ENCODE assay signal across 24 mouse cellular contexts in genomic region chr1:186780826-186781225, GRCm38 (mm10). TPM values are rescaled to one million over a fixed set of nuclear protein-coding genes. Genes with fewer than 3 reads are reported as not detected.
DNase-seq lines count a peak whose midpoint lies in the region; ATAC-seq lines count a peak whose summit lies in the region.
"Had no signal": no experiment of that assay in that cellular context is flagged by ENCODE, and none has a peak within 500 bp of the region (broad histone marks: within the 10 kb centered on the region; RNA-seq: fewer than 3 reads in every experiment).

No protein-coding gene starts in this region.

- H3K4me2 ChIP-seq in heart, embryonic 14.5 days (ENCODE audit: low read length), result 0 out of 2 replicates have a peak overlapping the region, but pooled peaks have one; percentile 21
- H3K4me2 ChIP-seq in heart, embryonic 12.5 days, result no peak overlapping the region
- peak overlapping the region; percentile 22; the same call in 1 of the 2 replicates for H3K4me2 ChIP-seq in lung, embryonic 15.5 days
- H3K4me2 ChIP-seq: forebrain, embryonic 12.5 days had no signal

- no peaks in the 10 kb centered on the region for H3K27me3 ChIP-seq in heart, embryonic 14.5 days (ENCODE audit: control insufficient read depth, insufficient read depth, low read length)
- no peaks in the 10 kb centered on the region for H3K27me3 ChIP-seq in heart, embryonic 12.5 days (replicated peaks)
- no peaks in the 10 kb centered on the region for H3K27me3 ChIP-seq in lung, embryonic 15.5 days
- H3K27me3 ChIP-seq: forebrain, embryonic 12.5 days had no signal

- H3K36me3 ChIP-seq in heart, embryonic 14.5 days (ENCODE audit: control insufficient read depth, insufficient read depth, low read length), result no peaks in the 10 kb centered on the region
- no peaks in the 10 kb centered on the region for H3K36me3 ChIP-seq in heart, embryonic 12.5 days
- H3K36me3 ChIP-seq in lung, embryonic 15.5 days, result no peaks in the 10 kb centered on the region
- H3K36me3 ChIP-seq: embryonic facial prominence, embryonic 10.5 days; embryonic facial prominence, embryonic 15.5 days; forebrain, embryonic 12.5 days; hindbrain, embryonic 10.5 days had no signal

- no peak overlapping the region for H3K4me3 ChIP-seq in heart, embryonic 14.5 days (ENCODE audit: control insufficient read depth in 1 of 2, insufficient read depth in 1 of 2, low read depth in 1 of 2, low read length in 2 of 2)
- no peak overlapping the region for H3K4me3 ChIP-seq in heart, embryonic 12.5 days
- H3K4me3 ChIP-seq in lung, embryonic 15.5 days, result no peak overlapping the region
- H3K4me3 ChIP-seq: embryonic facial prominence, embryonic 10.5 days; embryonic facial prominence, embryonic 15.5 days; forebrain, embryonic 12.5 days; hindbrain, embryonic 10.5 days had no signal

- peak; percentile 20 to 54 for DNase-seq in lung, adult 18-20 months
- DNase-seq in lung, postnatal 25 days (ENCODE audit: low spot score), result peak; percentile 65
- no peak for DNase-seq in embryo, embryonic 10.5 days (ENCODE audit: low spot score)
- DNase-seq in frontal cortex, postnatal 14 days (ENCODE audit: low spot score in 2 of 2), result no peak
- DNase-seq: adrenal gland, postnatal 10 days; cerebellum, adult 11-12 months; cerebellum, postnatal 10 days; forebrain, postnatal 0 days; gastrocnemius, postnatal 14 days; kidney, adult 18-20 months; liver; midbrain, embryonic 14.5 days; retina, postnatal 1 day; right cerebral cortex, postnatal 14 days had no signal

- H3K27ac ChIP-seq in heart, embryonic 14.5 days (replicated peaks in 1 of 2; ENCODE audit: control insufficient read depth in 1 of 2, insufficient read depth in 1 of 2, low read depth in 2 of 2, low read length in 2 of 2), result no peak overlapping the region
- no peak overlapping the region for H3K27ac ChIP-seq in heart, embryonic 12.5 days (ENCODE audit: poor library complexity, severe bottlenecking)
- no peak overlapping the region for H3K27ac ChIP-seq in lung, embryonic 15.5 days
- H3K27ac ChIP-seq: embryonic facial prominence, embryonic 10.5 days; forebrain, embryonic 12.5 days; hindbrain, embryonic 10.5 days; liver, embryonic 14.5 days had no signal

- no peak overlapping the region for H3K9ac ChIP-seq in heart, embryonic 14.5 days (ENCODE audit: low read length)
- H3K9ac ChIP-seq in heart, embryonic 12.5 days, result no peak overlapping the region
- H3K9ac ChIP-seq in lung, embryonic 15.5 days, result no peak overlapping the region
- H3K9ac ChIP-seq: embryonic facial prominence, embryonic 15.5 days; forebrain, embryonic 12.5 days; forebrain, postnatal 0 days; liver, embryonic 14.5 days had no signal

- no peak for ATAC-seq in heart, embryonic 14.5 days (ENCODE audit: insufficient number of reproducible peaks, insufficient read depth, low FRiP score, low read depth)
- no peak for ATAC-seq in heart, embryonic 12.5 days (ENCODE audit: insufficient number of reproducible peaks, low FRiP score)
- ATAC-seq in lung, embryonic 15.5 days (ENCODE audit: borderline replicate concordance, extremely low read depth, low FRiP score, low TSS enrichment), result no peak; the same call in 1 of the 2 replicates
- ATAC-seq: forebrain, postnatal 0 days; hindbrain, embryonic 16.5 days; Patski had no signal

- no peaks in the 10 kb centered on the region for H3K4me1 ChIP-seq in heart, embryonic 14.5 days (ENCODE audit: control insufficient read depth in 2 of 2, insufficient read depth in 2 of 2, low read length in 2 of 2)
- H3K4me1 ChIP-seq in heart, embryonic 12.5 days (replicated peaks), result no peaks in the 10 kb centered on the region
- H3K4me1 ChIP-seq in lung, embryonic 15.5 days, result no peaks in the 10 kb centered on the region
- H3K4me1 ChIP-seq: embryonic facial prominence, embryonic 10.5 days; forebrain, embryonic 12.5 days; hindbrain, embryonic 10.5 days had no signal

- H3K9me3 ChIP-seq in heart, embryonic 14.5 days (ENCODE audit: control insufficient read depth, low read length), result no peaks in the 10 kb centered on the region
- H3K9me3 ChIP-seq in heart, embryonic 12.5 days (replicated peaks), result no peaks in the 10 kb centered on the region
- H3K9me3 ChIP-seq in lung, embryonic 15.5 days, result no peaks in the 10 kb centered on the region
- H3K9me3 ChIP-seq: embryonic facial prominence, embryonic 10.5 days; embryonic facial prominence, embryonic 15.5 days; forebrain, embryonic 12.5 days; hindbrain, embryonic 10.5 days had no signal

- WGBS in heart, embryonic 14.5 days, result 65% methylated on average over 2 of the region's 2 CpGs
- 67% methylated on average over 2 of the region's 2 CpGs for WGBS in heart, embryonic 12.5 days
- WGBS in lung, embryonic 15.5 days, result 71% methylated on average over 2 of the region's 2 CpGs

RNA-seq across cellular contexts. Expression of gene Rrp15, which starts 31.7 kb away (rescaled TPM):
- 29.8 and 32.6 TPM in 2 replicates for polyA plus RNA-seq in heart, embryonic 14.5 days (2014; fragmentation: Nextera tagmentation; extraction: Ambion mirVana)
- polyA plus RNA-seq in heart, embryonic 12.5 days (2016; fragmentation: Nextera tagmentation; extraction: Ambion mirVana), result 41.1 and 44.4 TPM in 2 replicates
- 62.3 and 63.5 TPM in 2 replicates for polyA plus RNA-seq in lung, embryonic 15.5 days (2015; fragmentation: Nextera tagmentation; extraction: Ambion mirVana)

Comparison
In these comparisons a context has a peak if more than half of its experiments do, and no peak if none do; other contexts are left out.
1. DNase-seq: peak in lung, adult 18-20 months (2 of 2) and lung, postnatal 25 days (single experiment); none in embryo, embryonic 10.5 days (single experiment) and frontal cortex, postnatal 14 days (0 of 2).